Mouse (Mus musculus) spleen, adult 2 months (tissue): ENCODE results near the gene Sh3bgr.

Source experiments
- CTCF ChIP-seq: fragments of 200-500 bp; IDR thresholded peaks from 2 replicates; pipeline ENCODE4 v1.5.1; 2011; ENCODE audit warnings: mild to moderate bottlenecking, inconsistent platforms; ENCODE audit not compliant: insufficient read depth, insufficient read length, insufficient replicate concordance; ENCODE audit errors: extremely low read depth
- POLR2A ChIP-seq: fragments of 200-500 bp; IDR thresholded peaks from 2 replicates; pipeline ENCODE4 v1.6.1; 2011; ENCODE audit warnings: low read depth, low read length, inconsistent platforms

DNA sequence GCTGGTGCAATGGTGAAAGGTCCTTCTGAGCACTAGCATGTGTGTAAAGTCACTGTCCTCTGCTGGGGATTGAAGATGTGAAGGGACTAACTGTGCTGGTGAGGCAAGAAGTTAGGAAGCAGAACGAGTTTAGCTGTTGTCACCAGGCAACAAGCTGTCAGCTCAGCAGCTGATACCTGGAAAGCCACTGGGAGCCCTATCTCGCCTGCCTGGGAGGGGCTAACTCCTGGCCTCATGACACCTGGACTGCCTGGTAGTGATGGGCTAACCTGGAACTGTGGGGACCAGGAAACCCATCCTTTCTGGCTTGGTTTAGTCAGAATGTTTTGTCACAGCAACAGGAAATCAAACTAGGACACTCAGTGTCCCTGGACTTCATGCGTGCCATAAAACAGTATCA lies 76.3 kb downstream of the Sh3bgr start:
- TF ChIP-seq CTCF: no peak
- TF ChIP-seq POLR2A: no peak
